Mouse (Mus musculus) embryonic facial prominence, embryonic 14.5 days (tissue): ENCODE results near the gene Pm20d1. TPM values are rescaled to one million over a fixed set of nuclear protein-coding genes. Genes with fewer than 3 reads are reported as not detected.
A peak's percentile ranks its signal among the peaks of the same experiment; 100 is the strongest.

Source experiments
- ATAC-seq: fragments of 200-750 bp; cut with Nextera tagmentation; 2 replicates; pipeline ENCODE4 v1.8.0; 2017; ENCODE audit warnings: low read depth, moderate number of reproducible peaks, moderate TSS enrichment
- DNase-seq: peaks from one replicate; pipeline ENCODE4 v3.0.0-alpha.2; 2015; ENCODE audit warnings: low spot score
- H3K27ac ChIP-seq: fragments of 300-500 bp; sonication (generic); replicated peaks from 2 replicates; pipeline ENCODE4 v1.5.1; 2014; ENCODE audit warnings: low read depth, mild to moderate bottlenecking, low read length, moderate library complexity
- H3K27me3 ChIP-seq: fragments of 300-500 bp; sonication (generic); replicated peaks from 2 replicates; pipeline ENCODE4 v1.6.1; 2014; ENCODE audit warnings: low read length; ENCODE audit not compliant: control insufficient read depth, insufficient read depth
- H3K36me3 ChIP-seq: fragments of 300-500 bp; sonication (generic); 2 replicates; pipeline ENCODE4 v1.6.1; 2014; ENCODE audit warnings: low read length, mixed read lengths; ENCODE audit not compliant: control insufficient read depth, insufficient read depth
- H3K4me1 ChIP-seq: fragments of 300-500 bp; sonication (generic); 2 replicates; pipeline ENCODE4 v1.6.1; 2014; ENCODE audit warnings: antibody characterized with exemption, low read length; ENCODE audit not compliant: control insufficient read depth, insufficient read depth
- H3K4me2 ChIP-seq: fragments of 300-500 bp; sonication (generic); 2 replicates; pipeline ENCODE4 v1.6.1; 2014; ENCODE audit warnings: low read depth, mild to moderate bottlenecking, low read length, moderate library complexity, mixed read lengths
- H3K4me3 ChIP-seq: fragments of 300-500 bp; sonication (generic); 2 replicates; pipeline ENCODE4 v1.5.1; 2014; ENCODE audit warnings: low read depth, mild to moderate bottlenecking, low read length
- H3K9ac ChIP-seq: fragments of 300-500 bp; sonication (generic); 2 replicates; pipeline ENCODE4 v1.6.1; 2014; ENCODE audit warnings: low read depth, mild to moderate bottlenecking, low read length, moderate library complexity, mixed read lengths
- H3K9me3 ChIP-seq: fragments of 300-500 bp; sonication (generic); 2 replicates; pipeline ENCODE4 v1.6.1; 2016; ENCODE audit warnings: low read length; ENCODE audit not compliant: control insufficient read depth
- WGBS: fragments of 180-500 bp; shearing (Covaris S2); extraction: QIAGEN DNeasy Blood & Tissue Kit; methylation state at CpG from one replicate; pipeline ENCODE4 v1.1.7; 2014; 5-methylcytosine and 5-hydroxymethylcytosine counted together
- polyA plus RNA-seq: library from polyadenylated mRNA; unstranded; fragments of >200 nt; fragmentation: Nextera tagmentation; extraction: Ambion mirVana; gene quantifications from 2 replicates; pipeline ENCODE4 v1.2.1, GENCODE M21; 2014

Gene Pm20d1
- polyA plus RNA-seq: 0.38 and 0.48 TPM in 2 replicates

DNA sequence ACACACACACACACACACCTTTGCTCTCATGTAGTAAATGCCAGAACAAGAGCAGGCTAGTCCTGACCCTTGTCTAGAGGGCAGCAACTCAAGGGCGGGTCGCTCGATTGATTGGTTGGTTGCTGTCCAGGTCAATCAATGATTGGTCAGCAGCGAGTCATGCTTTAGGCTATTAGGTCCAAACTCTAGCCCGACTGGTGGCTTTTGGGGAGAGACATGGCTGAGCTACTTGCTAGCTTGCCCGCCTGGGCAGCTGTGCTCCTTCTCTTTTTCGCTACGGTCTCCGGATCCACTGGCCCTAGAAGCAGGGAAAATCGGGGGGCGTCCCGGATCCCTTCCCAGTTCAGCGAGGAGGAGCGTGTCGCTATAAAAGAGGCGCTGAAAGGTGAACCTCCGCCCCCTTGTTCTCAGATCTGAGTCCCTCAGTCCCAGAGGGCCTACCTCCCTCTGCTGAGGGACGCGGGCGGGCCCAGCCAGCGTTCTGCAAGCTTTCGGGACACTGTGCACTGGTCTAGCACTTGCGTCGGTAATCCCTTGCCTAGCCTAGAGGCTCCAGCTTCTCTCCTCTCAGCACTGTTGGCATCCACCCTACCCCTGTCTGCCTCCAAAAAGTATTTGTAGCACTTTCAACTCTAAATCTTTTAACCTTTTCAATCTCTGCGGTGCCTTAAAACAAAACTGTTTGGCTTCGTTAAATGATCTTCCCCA lies at the start of gene Pm20d1:
TSS of gene Pm20d1 (plus strand) at position 180 of the 708 bp plus-strand sequence.
- Histone ChIP-seq H3K4me2 (peak within 1 kb of the TSS; percentile 54), H3K27me3 (no peaks in the 10 kb centered on the region; the same call in 1 of the 2 replicates), H3K4me1 (no peaks in the 10 kb centered on the region), H3K9ac (peak within 1 kb of the TSS; percentile 47), H3K27ac (no peak within 1 kb of the TSS), H3K4me3 (peak within 1 kb of the TSS; percentile 29), H3K36me3 (no peaks in the 10 kb centered on the region), H3K9me3 (no peaks in the 10 kb centered on the region)
- ATAC-seq (no peak; the same call in 1 of the 2 replicates), DNase-seq (peak; percentile 51)
- WGBS: 7% methylated on average over 25 of the region's 26 CpGs

- Histone ChIP-seq H3K4me1 (no peaks in the 10 kb centered on the region), H3K9me3 (no peaks in the 10 kb centered on the region), H3K9ac (no peak overlapping the region), H3K27ac (no peak overlapping the region), H3K36me3 (no peaks in the 10 kb centered on the region), H3K4me2 (no peak overlapping the region), H3K27me3 (no peaks in the 10 kb centered on the region), H3K4me3 (no peak overlapping the region)
- 48% methylated on average over 2 of the region's 2 CpGs for WGBS
- ATAC-seq (no peak), DNase-seq (no peak)
These were observed 49.4 kb upstream of the Pm20d1 start for GRCm38 (mm10) chr1:131747761-131748160.

DNA sequence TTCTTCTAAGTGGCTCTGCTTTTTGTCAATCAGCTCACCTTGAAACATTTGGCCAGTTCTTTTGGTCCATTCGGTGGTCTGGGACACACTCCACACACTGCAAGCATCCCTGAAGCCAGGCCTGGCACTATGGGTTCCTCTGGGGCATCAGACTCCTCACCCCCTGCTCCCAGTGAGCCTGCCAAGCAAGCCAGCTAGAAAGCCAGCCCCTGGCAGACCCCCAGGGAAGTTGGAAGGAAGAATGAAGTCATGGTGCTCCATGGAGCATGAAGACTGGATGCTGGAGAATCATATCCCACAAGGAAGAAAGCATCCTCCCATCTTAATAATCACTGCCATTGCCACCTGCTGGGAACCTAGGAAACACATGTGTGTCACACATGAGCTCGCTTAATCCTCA lies 48.5 kb upstream of the Pm20d1 start:
- Histone ChIP-seq H3K4me1 (no peaks in the 10 kb centered on the region), H3K36me3 (no peaks in the 10 kb centered on the region), H3K4me3 (no peak overlapping the region), H3K9ac (no peak overlapping the region), H3K4me2 (no peak overlapping the region), H3K9me3 (no peaks in the 10 kb centered on the region), H3K27me3 (no peaks in the 10 kb centered on the region), H3K27ac (no peak overlapping the region)
- ATAC-seq: no peak
- WGBS: 84% methylated on average over 2 of the region's 2 CpGs
- no peak for DNase-seq

DNA sequence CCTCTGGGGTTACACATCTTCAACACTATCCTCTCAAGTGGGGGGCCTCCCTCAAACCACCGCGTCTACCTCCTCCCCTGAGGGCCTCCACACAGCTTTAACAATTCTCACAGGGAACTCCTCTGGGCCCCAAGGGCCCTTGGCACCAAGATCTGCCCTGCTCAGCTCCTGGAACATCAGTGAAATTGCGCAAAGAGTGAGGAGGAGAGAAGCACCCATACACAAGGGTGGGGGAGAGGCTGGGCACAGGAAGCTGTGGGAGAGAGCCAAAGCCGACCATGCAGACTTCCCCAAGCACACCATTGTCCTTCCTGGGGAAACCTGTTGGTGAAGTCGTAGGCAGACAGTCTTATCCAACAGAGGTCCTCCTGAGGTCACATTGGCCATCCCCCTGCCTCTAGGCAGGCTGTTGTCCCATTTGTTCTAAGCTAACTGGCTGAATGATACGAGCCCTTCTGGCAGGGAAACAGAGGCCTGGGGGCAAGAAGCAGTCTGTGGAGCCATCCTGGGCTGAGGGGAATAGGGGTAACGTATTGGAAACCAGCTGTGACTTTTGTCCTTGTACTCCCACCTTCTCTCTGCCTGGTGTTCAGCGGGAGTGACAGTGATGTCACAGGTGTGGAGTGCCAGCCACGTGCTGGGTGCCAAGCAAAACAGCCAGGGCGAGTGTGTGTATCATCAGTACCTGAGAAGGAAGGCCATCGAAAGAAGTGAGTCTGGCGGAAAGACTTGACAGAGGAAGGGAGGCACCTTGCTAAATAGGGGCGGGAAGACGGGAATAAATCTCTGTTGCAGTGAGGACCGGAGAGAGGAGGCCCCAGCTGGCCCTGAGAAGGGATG lies 47.3 kb upstream of the Pm20d1 start:
- ATAC-seq: no peak
- Histone ChIP-seq H3K9ac (no peak overlapping the region), H3K9me3 (no peaks in the 10 kb centered on the region), H3K36me3 (no peaks in the 10 kb centered on the region), H3K4me3 (no peak overlapping the region), H3K27me3 (no peaks in the 10 kb centered on the region), H3K4me2 (no peak overlapping the region), H3K27ac (no peak overlapping the region), H3K4me1 (no peaks in the 10 kb centered on the region)
- WGBS: 74% methylated on average over 15 of the region's 15 CpGs
- no peak for DNase-seq

- Histone ChIP-seq H3K36me3 (no peaks in the 10 kb centered on the region), H3K27ac (no peak overlapping the region), H3K4me1 (no peaks in the 10 kb centered on the region), H3K4me3 (no peak overlapping the region), H3K27me3 (no peaks in the 10 kb centered on the region), H3K9me3 (no peaks in the 10 kb centered on the region), H3K9ac (no peak overlapping the region), H3K4me2 (no peak overlapping the region)
- DNase-seq (peak; percentile 78), ATAC-seq (peak; percentile 62)
- 68% methylated on average over 3 of the region's 3 CpGs for WGBS
These were observed 45.8 kb upstream of the Pm20d1 start for GRCm38 (mm10) chr1:131751181-131751890.

GRCm38 (mm10) chr1:131751891-131752311 lies 45.3 kb upstream of the Pm20d1 start:
- DNase-seq (peak; percentile 48), ATAC-seq (no peak)
- Histone ChIP-seq H3K4me2 (no peak overlapping the region), H3K4me1 (no peaks in the 10 kb centered on the region), H3K4me3 (no peak overlapping the region), H3K27me3 (no peaks in the 10 kb centered on the region), H3K27ac (no peak overlapping the region), H3K9ac (no peak overlapping the region), H3K9me3 (no peaks in the 10 kb centered on the region), H3K36me3 (no peaks in the 10 kb centered on the region)
- 50% methylated on average over 10 of the region's 10 CpGs for WGBS

DNA sequence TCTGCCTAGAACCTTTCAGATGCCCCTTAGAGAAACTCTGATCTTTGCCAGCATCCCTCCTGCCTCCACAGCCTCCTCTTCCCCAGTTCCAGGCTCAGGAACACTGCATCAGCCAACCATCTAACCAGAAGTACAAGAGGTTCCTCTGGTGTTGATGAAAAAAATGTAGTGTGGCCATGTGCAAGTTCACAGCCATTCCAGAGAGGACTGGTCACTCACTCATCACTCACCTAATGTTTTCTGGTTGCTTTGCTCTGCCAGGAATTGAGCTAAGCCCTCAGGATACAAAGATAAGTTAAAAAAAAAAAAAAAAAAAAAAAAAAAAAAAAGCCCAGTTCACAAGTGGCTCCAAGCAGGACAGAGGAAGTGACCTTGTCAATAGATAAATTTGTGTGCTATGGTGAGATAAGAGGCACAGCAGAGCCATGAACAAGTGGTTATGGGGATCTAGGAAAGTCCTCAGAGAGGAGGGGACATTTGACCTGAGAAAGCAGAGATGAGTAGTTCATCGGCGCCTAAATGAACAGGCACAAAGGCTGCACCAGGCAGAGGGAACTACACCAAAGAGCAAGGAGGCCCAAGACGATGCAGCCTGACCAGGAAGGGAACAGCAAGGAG lies 42.9 kb upstream of the Pm20d1 start:
- WGBS: 76% methylated on average over 3 of the region's 3 CpGs
- Histone ChIP-seq H3K27ac (no peak overlapping the region), H3K4me3 (no peak overlapping the region), H3K9ac (no peak overlapping the region), H3K9me3 (no peaks in the 10 kb centered on the region), H3K4me1 (no peaks in the 10 kb centered on the region), H3K27me3 (no peaks in the 10 kb centered on the region), H3K36me3 (no peaks in the 10 kb centered on the region), H3K4me2 (no peak overlapping the region)
- ATAC-seq: no peak
- DNase-seq: no peak

- H3K4me3 ChIP-seq: no peak overlapping the region
- no peak for ATAC-seq
- DNase-seq: no peak
- no peaks in the 10 kb centered on the region for H3K4me1 ChIP-seq
- H3K27ac ChIP-seq: no peak overlapping the region
- 90% methylated on average over 4 of the region's 4 CpGs for WGBS
- H3K36me3 ChIP-seq: no peaks in the 10 kb centered on the region
- no peak overlapping the region for H3K9ac ChIP-seq
- H3K27me3 ChIP-seq: no peaks in the 10 kb centered on the region
- no peak overlapping the region for H3K4me2 ChIP-seq
- no peaks in the 10 kb centered on the region for H3K9me3 ChIP-seq
These were observed 42.3 kb upstream of the Pm20d1 start for GRCm38 (mm10) chr1:131754916-131755315.
